Mouse (Mus musculus) MN1 (cell line): ENCODE measurements at regions not wholly inside any gene's neighbourhood (a gene's known extent, or its start where the extent isn't known, plus 50 kb on each side); places are given as distances from the start of the nearest gene placed in this dataset.

Source experiments
- DNase-seq: peaks from one replicate; pipeline ENCODE4 v3.0.0-alpha.2; 2016; ENCODE audit warnings: low spot score

- no peak for DNase-seq
These were observed 103.3 kb downstream of the Prox1 start for GRCm38 (mm10) chr1:190067181-190067580.

- no peak for DNase-seq
These were observed 104.1 kb downstream of the Prox1 start for GRCm38 (mm10) chr1:190066426-190066825.

- no peak for DNase-seq
These were observed 108.8 kb downstream of the Prox1 start for GRCm38 (mm10) chr1:190061560-190062295.

GRCm38 (mm10) chr1:190059025-190059424, 111.5 kb downstream of the Prox1 start:
- DNase-seq: no peak

GRCm38 (mm10) chr1:190056931-190057330, 113.6 kb downstream of the Prox1 start:
- DNase-seq: no peak

GRCm38 (mm10) chr1:190051903-190052302, 118.6 kb downstream of the Prox1 start:
- DNase-seq: no peak

GRCm38 (mm10) chr1:190048521-190049170, 121.9 kb downstream of the Prox1 start:
- no peak for DNase-seq

GRCm38 (mm10) chr1:190047201-190047600, 123.3 kb downstream of the Prox1 start:
- DNase-seq: no peak

- DNase-seq: no peak
These were observed 123.6 kb upstream of the Smyd2 start for GRCm38 (mm10) chr1:190045797-190046196.

- DNase-seq: no peak
These were observed 121.9 kb upstream of the Smyd2 start for GRCm38 (mm10) chr1:190044036-190044435.

GRCm38 (mm10) chr1:190043156-190043555, 121.0 kb upstream of the Smyd2 start:
- DNase-seq: no peak

- no peak for DNase-seq
These were observed 120.0 kb upstream of the Smyd2 start for GRCm38 (mm10) chr1:190042197-190042596.

- no peak for DNase-seq
These were observed 119.0 kb upstream of the Smyd2 start for GRCm38 (mm10) chr1:190041096-190041706.

GRCm38 (mm10) chr1:190038046-190038445, 115.9 kb upstream of the Smyd2 start:
- DNase-seq: no peak

- DNase-seq: no peak
These were observed 114.6 kb upstream of the Smyd2 start for GRCm38 (mm10) chr1:190036726-190037125.

GRCm38 (mm10) chr1:190035935-190036334, 113.8 kb upstream of the Smyd2 start:
- DNase-seq: no peak

- DNase-seq: no peak
These were observed 111.9 kb upstream of the Smyd2 start for GRCm38 (mm10) chr1:190034091-190034490.

- no peak for DNase-seq
These were observed 105.4 kb upstream of the Smyd2 start for GRCm38 (mm10) chr1:190027536-190027935.

GRCm38 (mm10) chr1:190009466-190009865, 87.3 kb upstream of the Smyd2 start:
- DNase-seq: no peak

- no peak for DNase-seq
These were observed 85.1 kb upstream of the Smyd2 start for GRCm38 (mm10) chr1:190007271-190007670.

GRCm38 (mm10) chr1:190001084-190001483, 78.9 kb upstream of the Smyd2 start:
- DNase-seq: no peak

GRCm38 (mm10) chr1:189993706-189994105, 71.5 kb upstream of the Smyd2 start:
- DNase-seq: no peak

- DNase-seq: no peak
These were observed 71.1 kb upstream of the Smyd2 start for GRCm38 (mm10) chr1:189993221-189993620.
